Comparison of ENCODE assay signal across 13 mouse cellular contexts in genomic region chr13:111326096-111326665, GRCm38 (mm10).
DNase-seq lines count a peak whose midpoint lies in the region; ATAC-seq and TF ChIP-seq lines count a peak whose summit lies in the region.
"Had no signal": no experiment of that assay in that cellular context is flagged by ENCODE, and none has a peak within 500 bp of the region (broad histone marks: within the 10 kb centered on the region; RNA-seq: fewer than 3 reads in every experiment).

No protein-coding gene starts in this region.

- no peak overlapping the region for H3K4me3 ChIP-seq in kidney, adult 2 months (ENCODE audit: insufficient read depth, low read depth, low read length)
- no peak overlapping the region for H3K4me3 ChIP-seq in kidney, embryonic 15.5 days (replicated peaks)
- H3K4me3 ChIP-seq in embryonic facial prominence, embryonic 11.5 days (ENCODE audit: low read depth, low read length), result no peak overlapping the region
- H3K4me3 ChIP-seq: forebrain, embryonic 15.5 days; heart, adult 2 months; midbrain, embryonic 10.5 days; neural tube, embryonic 12.5 days had no signal

- no peaks in the 10 kb centered on the region for H3K36me3 ChIP-seq in kidney, adult 2 months (ENCODE audit: control insufficient read depth, insufficient read depth, low read length)
- no peaks in the 10 kb centered on the region for H3K36me3 ChIP-seq in kidney, embryonic 15.5 days
- no peaks in the 10 kb centered on the region for H3K36me3 ChIP-seq in embryonic facial prominence, embryonic 11.5 days (replicated peaks; ENCODE audit: control insufficient read depth, insufficient read depth, low read depth, low read length)
- H3K36me3 ChIP-seq: forebrain, embryonic 15.5 days; midbrain, embryonic 10.5 days; neural tube, embryonic 12.5 days had no signal

- 0 out of 2 replicates have a peak, but pooled peaks cover 3% of the 10 kb centered on the region for H3K4me1 ChIP-seq in kidney, adult 2 months (ENCODE audit: control insufficient read depth, insufficient read depth, low read length)
- H3K4me1 ChIP-seq in kidney, embryonic 15.5 days, result 0 out of 2 replicates have a peak, but pooled peaks cover 2% of the 10 kb centered on the region
- no peaks in the 10 kb centered on the region for H3K4me1 ChIP-seq in embryonic facial prominence, embryonic 11.5 days (ENCODE audit: control insufficient read depth, insufficient read depth, low read length)
- H3K4me1 ChIP-seq: midbrain, embryonic 10.5 days; neural tube, embryonic 12.5 days had no signal

- H3K27me3 ChIP-seq in kidney, adult 2 months (replicated peaks; ENCODE audit: control insufficient read depth, insufficient read depth, low read length), result no peaks in the 10 kb centered on the region
- H3K27me3 ChIP-seq in kidney, embryonic 15.5 days, result no peaks in the 10 kb centered on the region
- H3K27me3 ChIP-seq in embryonic facial prominence, embryonic 11.5 days (ENCODE audit: control insufficient read depth, insufficient read depth, low read length), result no peaks in the 10 kb centered on the region
- H3K27me3 ChIP-seq: forebrain, embryonic 15.5 days; neural tube, embryonic 12.5 days had no signal

- no peak overlapping the region for H3K4me2 ChIP-seq in kidney, embryonic 15.5 days
- H3K4me2 ChIP-seq in embryonic facial prominence, embryonic 11.5 days (ENCODE audit: low read depth, low read length), result no peak overlapping the region
- H3K4me2 ChIP-seq: forebrain, embryonic 15.5 days; neural tube, embryonic 12.5 days had no signal

- no peaks in the 10 kb centered on the region for H3K9me3 ChIP-seq in kidney, embryonic 15.5 days (replicated peaks)
- H3K9me3 ChIP-seq in embryonic facial prominence, embryonic 11.5 days (replicated peaks; ENCODE audit: control insufficient read depth, low read length), result no peaks in the 10 kb centered on the region
- H3K9me3 ChIP-seq: forebrain, embryonic 15.5 days; midbrain, embryonic 10.5 days; neural tube, embryonic 12.5 days had no signal

- no peak overlapping the region for H3K9ac ChIP-seq in kidney, embryonic 15.5 days
- no peak overlapping the region for H3K9ac ChIP-seq in embryonic facial prominence, embryonic 11.5 days (replicated peaks; ENCODE audit: low read length)
- H3K9ac ChIP-seq: forebrain, embryonic 15.5 days; neural tube, embryonic 12.5 days had no signal

- H3K27ac ChIP-seq in kidney, adult 2 months (ENCODE audit: insufficient read depth, low read depth, low read length), result peak overlapping the region; percentile 63; the same call in 1 of the 2 replicates
- no peak overlapping the region for H3K27ac ChIP-seq in kidney, embryonic 15.5 days
- no peak overlapping the region for H3K27ac ChIP-seq in embryonic facial prominence, embryonic 11.5 days (replicated peaks; ENCODE audit: low read depth, low read length)
- H3K27ac ChIP-seq: forebrain, embryonic 15.5 days; heart, adult 2 months; midbrain, embryonic 10.5 days; neural tube, embryonic 12.5 days had no signal

- no peak for ATAC-seq in kidney, embryonic 15.5 days (replicated peaks; ENCODE audit: low FRiP score)
- ATAC-seq in embryonic facial prominence, embryonic 11.5 days (replicated peaks; ENCODE audit: insufficient number of reproducible peaks, low FRiP score, low TSS enrichment, low read depth), result no peak
- ATAC-seq in erythroid progenitor cell, adult 5-6 weeks (replicated peaks; ENCODE audit: low FRiP score, poor library complexity, severe bottlenecking), result no peak
- ATAC-seq: CD4-positive, CD25-positive, alpha-beta regulatory T cell, adult 4 months; forebrain, embryonic 15.5 days had no signal

- DNase-seq in kidney, adult 2 months, result peak; percentile 52
- peak; percentile 49 for DNase-seq in embryonic facial prominence, embryonic 11.5 days (ENCODE audit: low spot score)
- DNase-seq in kidney, postnatal 25 days, result peak; percentile 11 to 57
- DNase-seq in lung, postnatal 14 days, result peak; percentile 25
- DNase-seq in spleen, adult 18-20 months, result no peak
- DNase-seq in cerebellum, postnatal 36 days, result no peak
- DNase-seq: heart, adult 2 months had no signal

- WGBS in kidney, adult 2 months, result 44% methylated on average over 16 of the region's 16 CpGs
- WGBS in kidney, embryonic 15.5 days, result 73% methylated on average over 16 of the region's 16 CpGs
- 72% methylated on average over 16 of the region's 16 CpGs for WGBS in embryonic facial prominence, embryonic 11.5 days

- no peak for TF ChIP-seq POLR2A in kidney, adult 2 months (IDR thresholded peaks at IDR 0.05; ENCODE audit: low read depth, low read length)

- TF ChIP-seq CTCF in kidney, adult 2 months (conservative IDR thresholded peaks at IDR 0.05; ENCODE audit: insufficient read depth, insufficient read length, low read depth, low read length), result no peak

Comparison
In these comparisons a context has a peak if more than half of its experiments do, and no peak if none do; other contexts are left out.
1. DNase-seq: peak in kidney, adult 2 months (single experiment), embryonic facial prominence, embryonic 11.5 days (single experiment), kidney, postnatal 25 days (2 of 2) and lung, postnatal 14 days (single experiment); none in spleen, adult 18-20 months (0 of 2) and cerebellum, postnatal 36 days (0 of 2).